Mouse (Mus musculus) CH12.LX (cell line): ENCODE results near the gene Zdhhc18. TPM values are rescaled to one million over a fixed set of nuclear protein-coding genes. Genes with fewer than 3 reads are reported as not detected.

Source experiments
- DNase-seq: peaks from one replicate; pipeline ENCODE4 v3.0.0-alpha.2; 2013; ENCODE audit errors: extremely low read depth
- H3K27ac ChIP-seq: 2 replicates; pipeline ENCODE4 v1.5.1; 2012; ENCODE audit warnings: low read depth, mild to moderate bottlenecking, control low read depth, moderate library complexity; ENCODE audit not compliant: insufficient read depth
- H3K27me3 ChIP-seq: replicated peaks from 2 replicates; pipeline ENCODE3; 2012; ENCODE audit warnings: inconsistent platforms
- H3K36me3 ChIP-seq, 2 experiments: replicated peaks in 1 of 2; 2 replicates each; pipeline versions ENCODE3 to v1.6.1; 2012; ENCODE audit warnings: inconsistent platforms in 1 of 2, low read length in 1 of 2, mild to moderate bottlenecking in 1 of 2, mixed read lengths in 1 of 2, moderate library complexity in 1 of 2; ENCODE audit not compliant: control insufficient read depth in 1 of 2, insufficient read depth in 1 of 2
- H3K4me1 ChIP-seq, 2 experiments: 2 replicates each; pipeline ENCODE4 v1.6.1; 2012; ENCODE audit warnings: inconsistent platforms in 1 of 2, moderate library complexity in 1 of 2; ENCODE audit not compliant: insufficient read depth in 2 of 2, control insufficient read depth in 1 of 2
- H3K4me2 ChIP-seq: 2 replicates; pipeline ENCODE4 v1.6.1; 2012; ENCODE audit warnings: low read depth, mild to moderate bottlenecking, control low read depth; ENCODE audit not compliant: poor library complexity, insufficient read depth, severe bottlenecking
- H3K4me3 ChIP-seq, 3 experiments: fragments of 150-350 bp in 1 of 3; sonication (generic) in 1 of 3; replicated peaks in 1 of 3; 2 replicates each; pipeline versions ENCODE3 to v1.5.1; 2011 to 2012; ENCODE audit warnings: low read depth in 2 of 3, low read length in 2 of 3, mild to moderate bottlenecking in 2 of 3, moderate library complexity in 2 of 3, control low read depth in 1 of 3, improper control_type of control experiment in 1 of 3, inconsistent platforms in 1 of 3, mixed read lengths in 1 of 3; ENCODE audit not compliant: poor library complexity in 1 of 3
- H3K79me2 ChIP-seq: replicated peaks from 2 replicates; pipeline ENCODE4 v1.6.1; 2012; ENCODE audit warnings: mild to moderate bottlenecking, moderate library complexity; ENCODE audit not compliant: control insufficient read depth, poor library complexity, insufficient read depth, severe bottlenecking; ENCODE audit errors: extremely low read depth
- H3K9ac ChIP-seq: 2 replicates; pipeline ENCODE4 v1.6.1; 2012; ENCODE audit warnings: low read depth, mild to moderate bottlenecking, control low read depth, moderate library complexity; ENCODE audit not compliant: insufficient read depth
- H3K9me3 ChIP-seq: replicated peaks from 2 replicates; pipeline ENCODE3; 2012; ENCODE audit warnings: low read length, inconsistent platforms, mixed read lengths
- BHLHE40 ChIP-seq: IDR thresholded peaks from 2 replicates; pipeline ENCODE4 v1.6.1; 2011; ENCODE audit warnings: mild to moderate bottlenecking, low read depth, low read length, improper control_type of control experiment
- CHD1 ChIP-seq: IDR thresholded peaks from 2 replicates; pipeline ENCODE4 v1.6.1; 2012; ENCODE audit warnings: low read depth, low read length, improper control_type of control experiment, inconsistent platforms
- CHD2 ChIP-seq: IDR thresholded peaks from 2 replicates; pipeline ENCODE4 v1.6.1; 2011; ENCODE audit warnings: low read length, improper control_type of control experiment
- CTCF ChIP-seq, 2 experiments: IDR thresholded peaks in 1 of 2; conservative IDR thresholded peaks in 1 of 2; 2 replicates each; pipeline ENCODE4 v1.5.1; 2011 to 2012; ENCODE audit warnings: low read depth in 2 of 2, low read length in 2 of 2, improper control_type of control experiment in 1 of 2, inconsistent platforms in 1 of 2, mild to moderate bottlenecking in 1 of 2, moderate library complexity in 1 of 2
- E2F4 ChIP-seq: IDR thresholded peaks from 2 replicates; pipeline ENCODE4 v1.6.1; 2011; ENCODE audit warnings: low read depth, low read length, improper control_type of control experiment; ENCODE audit not compliant: insufficient replicate concordance
- ELF1 ChIP-seq: IDR thresholded peaks from 2 replicates; pipeline ENCODE4 v1.6.1; 2014; ENCODE audit warnings: low read depth, mild to moderate bottlenecking, inconsistent platforms, low read length, improper control_type of control experiment
- EP300 ChIP-seq: IDR thresholded peaks from 2 replicates; pipeline ENCODE4 v1.6.1; 2011; ENCODE audit warnings: low read length, improper control_type of control experiment
- ETS1 ChIP-seq: conservative IDR thresholded peaks from 2 replicates; pipeline ENCODE4 v1.6.1; 2012; ENCODE audit warnings: low read depth, mild to moderate bottlenecking, inconsistent platforms, low read length, improper control_type of control experiment, moderate library complexity
- GABPA ChIP-seq: IDR thresholded peaks from 2 replicates; pipeline ENCODE4 v1.6.1; 2012; ENCODE audit warnings: low read depth, low read length, improper control_type of control experiment, inconsistent platforms; ENCODE audit not compliant: insufficient replicate concordance
- HCFC1 ChIP-seq: IDR thresholded peaks from 2 replicates; pipeline ENCODE4 v1.6.1; 2012; ENCODE audit warnings: low read depth, mild to moderate bottlenecking, inconsistent platforms, low read length, improper control_type of control experiment
- IRF4 ChIP-seq: IDR thresholded peaks from 2 replicates; pipeline ENCODE4 v1.6.1; 2014; ENCODE audit warnings: low read depth, mild to moderate bottlenecking, inconsistent platforms, low read length, improper control_type of control experiment
- JUN ChIP-seq: IDR thresholded peaks from 2 replicates; pipeline ENCODE4 v1.6.1; 2011; ENCODE audit warnings: low read depth, mild to moderate bottlenecking, low read length, improper control_type of control experiment, moderate library complexity; ENCODE audit not compliant: insufficient read depth
- JUND ChIP-seq: conservative IDR thresholded peaks from 2 replicates; pipeline ENCODE4 v1.6.1; 2011; ENCODE audit warnings: low read depth, low read length, improper control_type of control experiment
- KAT2A ChIP-seq: IDR thresholded peaks from 2 replicates; pipeline ENCODE4 v1.6.1; 2012; ENCODE audit warnings: low read length, improper control_type of control experiment, inconsistent platforms; ENCODE audit not compliant: insufficient replicate concordance
- MAFK ChIP-seq: IDR thresholded peaks from 2 replicates; pipeline ENCODE4 v1.6.1; 2011; ENCODE audit warnings: low read length, improper control_type of control experiment; ENCODE audit not compliant: insufficient replicate concordance
- MAX ChIP-seq: IDR thresholded peaks from 2 replicates; pipeline ENCODE4 v1.6.1; 2011; ENCODE audit warnings: low read length, improper control_type of control experiment
- MAZ ChIP-seq: IDR thresholded peaks from 2 replicates; pipeline ENCODE4 v1.6.1; 2012; ENCODE audit warnings: low read depth, mild to moderate bottlenecking, inconsistent platforms, low read length, improper control_type of control experiment, moderate library complexity
- MEF2A ChIP-seq: IDR thresholded peaks from 2 replicates; pipeline ENCODE4 v1.6.1; 2014; ENCODE audit warnings: low read depth, mild to moderate bottlenecking, inconsistent platforms, low read length, improper control_type of control experiment, borderline replicate concordance
- MXI1 ChIP-seq: IDR thresholded peaks from 2 replicates; pipeline ENCODE4 v1.6.1; 2011; ENCODE audit warnings: mild to moderate bottlenecking, low read depth, low read length, improper control_type of control experiment
- MYC ChIP-seq: IDR thresholded peaks from 2 replicates; pipeline ENCODE4 v1.6.1; 2011; ENCODE audit warnings: low read depth, mild to moderate bottlenecking, improper control_type of control experiment, low read length
- NELFE ChIP-seq: IDR thresholded peaks from 2 replicates; pipeline ENCODE4 v1.6.1; 2011; ENCODE audit warnings: low read depth, low read length, improper control_type of control experiment
- NRF1 ChIP-seq: IDR thresholded peaks from 2 replicates; pipeline ENCODE4 v1.6.1; 2014; ENCODE audit warnings: low read depth, mild to moderate bottlenecking, inconsistent platforms, low read length, improper control_type of control experiment, moderate library complexity
- PAX5 ChIP-seq: IDR thresholded peaks from 2 replicates; pipeline ENCODE4 v1.6.1; 2012; ENCODE audit warnings: low read length, inconsistent platforms, mixed read lengths
- POLR2A ChIP-seq: IDR thresholded peaks from 2 replicates; pipeline ENCODE4 v1.6.1; 2011; ENCODE audit warnings: low read depth, mild to moderate bottlenecking, improper control_type of control experiment, low read length
- POLR2AphosphoS2 ChIP-seq: IDR thresholded peaks from 2 replicates; pipeline ENCODE4 v1.6.1; 2011; ENCODE audit warnings: low read depth, low read length, improper control_type of control experiment
- RAD21 ChIP-seq: IDR thresholded peaks from 2 replicates; pipeline ENCODE4 v1.6.1; 2011; ENCODE audit warnings: low read depth, mild to moderate bottlenecking, low read length, improper control_type of control experiment, moderate library complexity
- RCOR1 ChIP-seq: conservative IDR thresholded peaks from 2 replicates; pipeline ENCODE4 v1.6.1; 2012; ENCODE audit warnings: low read depth, mild to moderate bottlenecking, inconsistent platforms, low read length, improper control_type of control experiment
- SIN3A ChIP-seq: IDR thresholded peaks from 2 replicates; pipeline ENCODE4 v1.6.1; 2012; ENCODE audit warnings: low read length, improper control_type of control experiment, inconsistent platforms
- SMC3 ChIP-seq: IDR thresholded peaks from 2 replicates; pipeline ENCODE4 v1.6.1; 2011; ENCODE audit warnings: low read depth, low read length, improper control_type of control experiment
- TBP ChIP-seq: conservative IDR thresholded peaks from 2 replicates; pipeline ENCODE4 v1.6.1; 2011; ENCODE audit warnings: low read depth, low read length, improper control_type of control experiment
- TCF12 ChIP-seq: IDR thresholded peaks from 2 replicates; pipeline ENCODE4 v1.6.1; 2014; ENCODE audit warnings: low read depth, mild to moderate bottlenecking, inconsistent platforms, low read length, improper control_type of control experiment
- UBTF ChIP-seq: IDR thresholded peaks from 2 replicates; pipeline ENCODE4 v1.6.1; 2012; ENCODE audit warnings: low read depth, mild to moderate bottlenecking, inconsistent platforms, low read length, improper control_type of control experiment, moderate library complexity
- USF1 ChIP-seq: IDR thresholded peaks from 2 replicates; pipeline ENCODE4 v1.6.1; 2014; ENCODE audit warnings: low read depth, mild to moderate bottlenecking, inconsistent platforms, low read length, improper control_type of control experiment
- USF2 ChIP-seq: conservative IDR thresholded peaks from 2 replicates; pipeline ENCODE4 v1.6.1; 2011; ENCODE audit warnings: low read depth, low read length, improper control_type of control experiment
- ZC3H11A ChIP-seq: IDR thresholded peaks from 2 replicates; pipeline ENCODE4 v1.6.1; 2012; ENCODE audit warnings: low read depth, mild to moderate bottlenecking, inconsistent platforms, low read length, improper control_type of control experiment
- ZKSCAN1 ChIP-seq: IDR thresholded peaks from 2 replicates; pipeline ENCODE4 v1.6.1; 2012; ENCODE audit warnings: low read depth, inconsistent platforms, low read length, improper control_type of control experiment, borderline replicate concordance
- ZMIZ1 ChIP-seq: IDR thresholded peaks from 2 replicates; pipeline ENCODE4 v1.6.1; 2012; ENCODE audit warnings: low read depth, mild to moderate bottlenecking, inconsistent platforms, low read length, improper control_type of control experiment
- ZNF384 ChIP-seq: IDR thresholded peaks from 2 replicates; pipeline ENCODE4 v1.6.1; 2012; ENCODE audit warnings: low read depth, low read length, improper control_type of control experiment, inconsistent platforms
- dilution Hi-C: fragments of 300-500 bp; cut with MboI; formaldehyde crosslinking; loops from 2 replicates; pipeline ENCODE4 v1.14.3; 2020; ENCODE audit warnings: low sequenced_read_pairs; ENCODE audit not compliant: extremely low pct_unique_long_range_greater_than_20kb, extremely low pct_ligation_motif_present
- in situ Hi-C: fragments of 300-500 bp; cut with MboI; formaldehyde crosslinking; loops from 3 replicates; pipeline ENCODE4 v1.14.3; 2019; ENCODE audit warnings: low sequenced_read_pairs, low pct_ligation_motif_present, low pct_unique_long_range_greater_than_20kb, mixed read lengths
- polyA plus RNA-seq: library from polyadenylated mRNA; unstranded; fragments of >175 nt; gene quantifications from 2 replicates; pipeline ENCODE4 v1.2.1, GENCODE M21; 2012; ENCODE audit warnings: low read depth; ENCODE audit not compliant: insufficient read length
- total RNA-seq, 2 experiments: library from RNA; depleted of rRNA; stranded (reverse); fragments of 300-350 nt in 1 of 2; fragments of >200 nt in 1 of 2; gene quantifications; 2 replicates each; pipeline ENCODE4 v1.2.3; 2012 to 2014

The Zdhhc18 gene
- total and polyA plus RNA-seq, 3 experiments, result 15.9 to 31.0 (median 24.3) TPM

DNA sequence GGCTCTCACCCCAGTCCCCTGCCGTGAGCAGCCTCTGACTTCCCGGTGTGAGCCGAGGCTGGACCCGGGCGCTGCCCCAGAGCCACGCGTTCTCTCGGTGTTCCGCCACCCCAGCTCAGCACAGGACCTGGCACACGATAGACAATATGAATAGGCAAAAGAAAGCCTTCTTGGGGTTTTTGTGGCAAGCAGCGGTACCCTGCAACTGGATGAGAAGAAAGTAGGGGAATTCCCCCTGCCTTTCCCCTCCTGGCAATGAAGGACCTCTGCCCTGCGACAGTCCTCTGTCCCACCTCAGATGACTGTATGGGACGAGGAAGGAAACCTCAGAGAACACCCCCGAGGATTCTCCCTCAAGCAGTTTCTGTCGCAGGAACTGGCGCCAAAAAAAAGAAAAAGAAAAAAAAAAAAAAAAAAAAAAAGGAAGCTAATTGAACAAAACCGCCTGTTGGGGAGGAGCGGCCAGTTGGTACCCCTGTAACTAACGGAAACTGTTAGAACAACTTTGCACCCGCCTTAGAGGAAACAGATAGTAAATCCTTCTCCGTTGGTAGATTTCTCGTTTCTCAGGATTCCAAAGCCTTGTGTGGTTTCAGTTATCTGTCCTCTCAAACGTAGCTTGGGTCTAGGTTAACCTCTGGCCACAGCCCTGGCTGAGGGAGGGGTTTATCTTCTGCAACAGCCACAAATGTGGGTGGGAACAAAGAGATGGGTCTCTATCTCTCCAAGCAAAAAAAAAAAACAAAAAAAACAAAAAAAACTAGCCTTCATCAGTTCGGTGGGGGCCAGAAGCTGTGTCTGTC, 23.1 kb upstream of the Zdhhc18 start:
- no peaks in the 10 kb centered on the region for H3K27me3 ChIP-seq
- H3K9ac ChIP-seq, result peak overlapping the region; percentile 65
- peak overlapping the region; percentile 58 to 80 (median 59) for H3K4me3 ChIP-seq
- peak; percentile 86 for TF ChIP-seq SIN3A
- TF ChIP-seq JUND, result no peak
- TF ChIP-seq MAFK, result peak; percentile 73; the same call in 1 of the 2 replicates
- TF ChIP-seq IRF4, result peak; percentile 64
- TF ChIP-seq NRF1, result no peak
- no peak for TF ChIP-seq ZKSCAN1
- peak; percentile 83 for TF ChIP-seq MAX
- TF ChIP-seq POLR2A, result no peak; the same call in 1 of the 2 replicates
- peak; percentile 93 for TF ChIP-seq CHD1
- TF ChIP-seq CHD2, result peak; percentile 9
- TF ChIP-seq MAZ, result 0 out of 2 replicates have a peak, but pooled peaks have one; percentile 24
- no peak for TF ChIP-seq KAT2A
- peak; percentile 97 for TF ChIP-seq ZNF384
- peak; percentile 77 for TF ChIP-seq MEF2A
- TF ChIP-seq BHLHE40, result peak; percentile 97
- no peak; the same call in 1 of the 2 replicates for TF ChIP-seq NELFE
- no peak for TF ChIP-seq ZC3H11A
- no peak for TF ChIP-seq ZMIZ1
- no peak for TF ChIP-seq RAD21
- peak; percentile 38; the same call in 1 of the 2 replicates for TF ChIP-seq TBP
- peak; percentile 82 for TF ChIP-seq MYC
- no peak; the same call in 1 of the 2 replicates for TF ChIP-seq SMC3
- TF ChIP-seq PAX5, result no peak
- TF ChIP-seq USF2, result no peak
- no peak; the same call in 1 of the 2 replicates for TF ChIP-seq E2F4
- no peak for TF ChIP-seq CTCF (conservative IDR thresholded peaks at IDR 0.05 in 1 of 2, IDR thresholded peaks at IDR 0.05 in 1 of 2; ENCODE audit: low read depth in 2 of 2, low read length in 2 of 2)
- no peak; the same call in none of the 2 replicates for TF ChIP-seq TCF12
- TF ChIP-seq EP300, result peak; percentile 27; the same call in 1 of the 2 replicates
- TF ChIP-seq RCOR1, result peak; percentile 78
- no peak; the same call in 1 of the 2 replicates for TF ChIP-seq JUN
- TF ChIP-seq USF1, result no peak
- peak; percentile 92 for TF ChIP-seq ETS1
- no peak for TF ChIP-seq UBTF
- TF ChIP-seq HCFC1, result no peak
- TF ChIP-seq ELF1, result peak; percentile 0; the same call in 1 of the 2 replicates
- TF ChIP-seq MXI1, result peak; percentile 30
- peak; percentile 83; the same call in 1 of the 2 replicates for TF ChIP-seq POLR2AphosphoS2
- no peak for TF ChIP-seq GABPA
- no peaks in the 10 kb centered on the region for H3K9me3 ChIP-seq
- H3K4me2 ChIP-seq, result peak overlapping the region; percentile 87; the same call in 1 of the 2 replicates
- dilution Hi-C loops, result no loop called here
- DNase-seq, result peak; percentile 95
- in situ Hi-C loops, result loop anchor here (10.0 kb wide), 1 partner anchor 82 kb away; the partner anchor contains the start of gene Arid1a
- peaks cover 8 to 66% of the 10 kb centered on the region in 2 experiments; a peak in 3 of 4 replicates for H3K4me1 ChIP-seq
- H3K79me2 ChIP-seq, result no peaks in the 10 kb centered on the region
- H3K27ac ChIP-seq, result peak overlapping the region; percentile 94
- H3K36me3 ChIP-seq, result peaks cover 0 to 13% of the 10 kb centered on the region in 2 experiments
